Mouse (Mus musculus) olfactory bulb, adult 2 months (tissue): ENCODE data around the gene Clp1.

Experiments used
- CTCF ChIP-seq: fragments of 200-500 bp; IDR thresholded peaks from 2 replicates; pipeline ENCODE4 v1.5.1; 2012; ENCODE audit warnings: low read depth, mild to moderate bottlenecking, low read length, moderate library complexity; ENCODE audit not compliant: insufficient read depth
- POLR2A ChIP-seq: fragments of 200-500 bp; IDR thresholded peaks from 2 replicates; pipeline ENCODE4 v1.6.1; 2012; ENCODE audit warnings: mild to moderate bottlenecking, low read depth, low read length, moderate library complexity; ENCODE audit not compliant: insufficient read depth

DNA sequence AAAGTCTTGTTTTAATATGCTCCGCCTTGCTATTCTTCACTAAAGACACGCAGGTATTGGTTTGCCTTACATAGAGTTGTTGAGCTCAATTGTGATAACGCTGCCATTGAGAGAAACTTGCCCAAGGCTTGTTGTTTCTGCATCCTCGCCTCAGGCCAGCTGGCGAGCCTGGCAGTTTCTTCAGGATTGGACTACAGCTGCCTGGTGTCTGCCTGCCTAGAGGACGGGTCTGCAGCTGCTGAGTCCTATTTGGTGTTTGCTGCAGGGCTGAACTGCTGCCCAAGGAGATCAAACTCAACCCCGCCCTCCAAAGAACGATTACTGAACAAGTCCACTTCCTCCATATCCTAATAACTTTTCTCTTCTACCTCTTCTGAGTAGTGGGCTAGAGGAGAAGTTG is 33.6 kb upstream of the Clp1 start:
- TF ChIP-seq POLR2A (no peak), CTCF (no peak)
